Mouse (Mus musculus) right cerebral cortex, postnatal 25 days (tissue): Measurements from ENCODE around the gene Tmem265.

Experiments used
- DNase-seq: peaks from one replicate; pipeline ENCODE4 v3.0.0; 2022

Tmem265 gene

DNA sequence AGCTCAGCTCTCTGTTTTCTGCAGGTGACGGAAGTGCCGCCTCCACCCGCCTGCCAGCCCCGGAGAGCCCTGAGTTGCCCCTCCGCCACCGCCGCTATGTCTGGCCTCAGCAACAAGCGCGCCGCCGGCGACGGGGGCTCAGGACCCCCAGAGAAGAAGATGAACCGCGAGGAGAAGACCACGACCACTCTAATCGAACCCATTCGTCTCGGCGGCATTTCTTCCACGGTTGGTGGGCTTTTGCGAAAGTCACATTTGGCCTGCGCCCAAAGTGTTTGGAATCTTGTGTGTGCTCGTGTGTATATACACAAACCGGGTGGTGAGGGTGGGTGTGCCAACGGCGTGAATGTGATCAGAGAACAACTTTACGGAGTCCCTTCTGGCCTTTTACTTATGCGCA is 27.7 kb downstream of the Tmem265 start:
- no peak for DNase-seq

- no peak for DNase-seq
Measured at GRCm38 (mm10) chr7:127589637-127590036, 28.4 kb downstream of the Tmem265 start.

DNA sequence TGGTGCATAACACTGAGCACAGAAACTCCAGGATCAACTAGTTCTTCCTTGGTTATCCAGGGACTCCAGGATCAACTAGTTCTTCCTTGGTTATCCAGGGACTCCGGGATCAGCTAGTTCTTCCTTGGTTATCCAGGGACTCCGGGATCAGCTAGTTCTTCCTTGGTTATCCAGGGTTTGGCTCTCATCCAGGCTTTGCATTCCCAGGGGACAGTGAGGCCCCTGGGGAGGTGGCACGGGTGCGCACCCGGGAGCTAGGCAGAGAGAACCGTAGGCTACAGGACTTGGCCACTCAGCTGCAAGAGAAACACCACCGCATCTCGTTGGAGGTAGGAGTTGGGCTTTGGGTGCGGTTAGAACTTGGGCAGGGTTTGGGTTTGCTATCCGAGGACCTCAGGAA is 29.9 kb downstream of the Tmem265 start:
- DNase-seq = no peak

GRCm38 (mm10) chr7:127592575-127592974 is 31.4 kb downstream of the Tmem265 start:
- no peak for DNase-seq

- DNase-seq = no peak
Measured at GRCm38 (mm10) chr7:127596747-127597146, 35.6 kb downstream of the Tmem265 start.

GRCm38 (mm10) chr7:127600612-127601011 is 39.4 kb downstream of the Tmem265 start:
- no peak for DNase-seq

- no peak for DNase-seq
Measured at GRCm38 (mm10) chr7:127601735-127602134, 40.5 kb downstream of the Tmem265 start.

DNA sequence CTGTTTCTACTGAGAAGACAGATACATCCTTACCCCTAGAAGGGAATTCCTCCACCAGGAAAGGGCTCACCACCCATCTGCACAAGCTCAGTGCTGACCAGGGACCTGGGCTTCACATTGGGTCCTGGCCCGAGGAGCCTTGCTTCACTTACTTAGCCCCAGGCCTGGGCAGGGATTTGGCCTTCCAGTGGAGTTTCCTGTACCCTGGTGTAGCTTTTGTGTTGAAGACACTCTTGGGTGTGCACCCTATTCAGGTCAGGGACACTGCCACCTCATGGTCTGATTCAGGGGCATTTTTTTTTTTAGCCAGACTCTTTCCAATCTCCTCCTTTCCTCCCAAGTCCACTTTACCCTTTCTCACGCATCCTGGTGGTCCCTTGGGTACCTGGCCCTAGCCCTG is 41.7 kb downstream of the Tmem265 start:
- no peak for DNase-seq

DNA sequence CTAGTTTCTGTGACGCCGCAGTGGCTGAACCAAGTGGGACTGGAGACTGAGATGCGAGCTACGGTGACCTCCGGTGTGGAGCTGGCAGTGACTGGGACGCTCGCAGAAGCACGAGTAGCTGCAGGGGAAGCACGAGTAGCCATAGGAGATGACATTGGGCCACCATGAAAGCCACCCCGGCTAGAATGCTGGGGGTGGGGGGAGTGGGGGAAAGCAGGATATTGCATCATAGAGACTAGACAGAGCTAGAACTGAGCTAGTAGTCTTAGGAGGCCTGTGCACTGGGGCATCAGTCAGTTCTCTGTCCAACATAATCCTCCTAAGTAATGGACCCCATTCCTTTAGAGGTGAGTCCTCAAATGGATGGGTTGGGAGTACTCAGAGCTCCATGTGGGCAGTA is 43.1 kb downstream of the Tmem265 start:
- no peak for DNase-seq

GRCm38 (mm10) chr7:127607150-127607549 is 46.0 kb downstream of the Tmem265 start:
- no peak for DNase-seq

DNA sequence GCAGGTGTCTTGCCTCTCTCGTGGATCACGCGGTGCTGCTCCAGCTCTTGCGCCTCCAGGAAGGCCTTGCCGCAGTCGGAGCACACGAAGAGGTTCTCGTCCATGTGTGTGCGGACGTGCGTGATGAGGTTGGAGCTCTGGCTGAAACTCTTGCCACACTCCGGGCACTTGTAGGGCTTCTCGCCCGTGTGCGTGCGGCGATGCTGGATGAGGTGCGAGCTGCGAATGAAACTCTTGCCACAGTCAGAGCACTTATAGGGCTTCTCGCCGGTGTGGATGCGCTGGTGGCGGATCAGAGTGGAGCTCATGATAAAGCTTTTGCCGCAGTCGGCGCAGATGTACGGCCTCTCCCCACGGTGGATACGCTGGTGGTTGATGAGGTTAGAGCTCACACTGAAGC is 49.8 kb downstream of the Tmem265 start:
- DNase-seq = no peak

- no peak for DNase-seq
Measured at GRCm38 (mm10) chr7:127611561-127611960, 50.4 kb downstream of the Tmem265 start.

DNA sequence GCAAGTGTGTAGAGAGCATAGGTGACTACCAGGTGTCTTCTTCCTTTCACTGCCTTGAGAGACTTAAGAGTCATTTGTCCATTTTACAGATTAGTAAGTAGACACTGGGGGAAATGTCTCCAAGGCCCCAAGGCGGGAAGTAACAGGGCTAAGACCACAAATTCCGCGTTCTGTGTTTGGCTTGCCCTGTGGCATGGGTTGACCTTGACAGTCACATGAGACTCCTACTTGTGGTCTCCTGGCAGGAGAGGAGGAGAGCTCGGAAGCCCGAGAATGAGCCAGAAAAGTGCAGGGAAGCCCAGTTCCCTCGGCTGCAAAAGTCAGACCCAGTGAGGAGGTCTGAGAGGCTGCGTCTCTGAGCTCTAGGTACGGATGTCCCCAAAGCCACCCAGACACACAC is 52.3 kb downstream of the Tmem265 start:
- no peak for DNase-seq

DNA sequence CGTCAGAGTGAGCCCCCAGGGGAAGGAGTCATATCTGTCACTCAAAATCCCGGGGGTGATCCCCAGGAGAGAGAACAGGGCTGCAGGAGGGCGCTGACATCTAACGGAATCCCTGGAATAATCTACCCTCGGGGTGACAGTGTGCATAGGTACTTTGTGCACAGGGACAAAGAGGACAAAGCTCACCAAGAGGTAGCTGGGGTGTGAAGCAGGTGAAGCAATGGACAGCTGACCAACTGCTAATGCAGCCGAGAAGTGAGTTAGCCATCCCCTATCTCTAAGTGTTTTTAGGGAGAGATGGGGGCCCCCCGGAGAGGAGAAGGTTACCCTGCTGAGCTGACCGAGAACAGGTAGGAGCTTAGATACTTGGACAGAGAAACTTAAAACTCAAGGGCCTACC is 52.9 kb downstream of the Tmem265 start:
- DNase-seq = no peak

GRCm38 (mm10) chr7:127614511-127614890 is 53.3 kb downstream of the Tmem265 start:
- DNase-seq = no peak

GRCm38 (mm10) chr7:127614891-127615843 is 54.0 kb downstream of the Tmem265 start, which contains the start of gene Zfp629:
Gene Zfp629, minus strand, starts transcription at chr7:127615797.
- DNase-seq = peak; percentile 73

- no peak for DNase-seq
Measured at GRCm38 (mm10) chr7:127616336-127616735, 55.1 kb downstream of the Tmem265 start.
